Mouse (Mus musculus): Measurements from ENCODE around the gene Pax5. TPM values are rescaled to one million over a fixed set of nuclear protein-coding genes. Genes with fewer than 3 reads are reported as not detected.
A peak's percentile ranks its signal among the peaks of the same experiment; 100 is the strongest.

Gene Pax5
- polyA plus RNA-seq, 1 experiment: 3.4 TPM

- WGBS: 74% methylated on average over 6 of the region's 6 CpGs
These were observed 42.9 kb downstream of the Pax5 start for GRCm38 (mm10) chr4:44667369-44667768.

GRCm38 (mm10) chr4:44664767-44665056 lies 45.6 kb downstream of the Pax5 start:
- H3K27me3 ChIP-seq (replicated peaks; ENCODE audit: control insufficient read depth, insufficient read depth, low read length): peaks cover 3% of the 10 kb centered on the region; the same call in 1 of the 2 replicates
- DNase-seq: no peak
- WGBS: 34% methylated on average over 6 of the region's 6 CpGs
- no peaks in the 10 kb centered on the region for H3K4me1 ChIP-seq (ENCODE audit: control insufficient read depth, insufficient read depth, low read length)
- H3K36me3 ChIP-seq (ENCODE audit: control insufficient read depth, insufficient read depth, low read length): no peaks in the 10 kb centered on the region
- no peak overlapping the region for H3K27ac ChIP-seq (ENCODE audit: insufficient read depth, low read depth, low read length)
- no peak overlapping the region for H3K4me3 ChIP-seq (ENCODE audit: insufficient read depth, low read depth, low read length)
- TF ChIP-seq CTCF (conservative IDR thresholded peaks at IDR 0.05; ENCODE audit: insufficient read depth, insufficient read length, low read depth, low read length) (no peak), POLR2A (IDR thresholded peaks at IDR 0.05; ENCODE audit: low read depth, low read length) (no peak)

More at GRCm38 (mm10) chr4:44667369-44667768, 42.9 kb downstream of the Pax5 start:
- Histone ChIP-seq H3K4me1 (ENCODE audit: control insufficient read depth, insufficient read depth, low read length) (no peaks in the 10 kb centered on the region), H3K27me3 (replicated peaks; ENCODE audit: control insufficient read depth, insufficient read depth, low read length) (peaks cover 3% of the 10 kb centered on the region; the same call in 1 of the 2 replicates), H3K36me3 (ENCODE audit: control insufficient read depth, insufficient read depth, low read length) (no peaks in the 10 kb centered on the region), H3K27ac (ENCODE audit: insufficient read depth, low read depth, low read length) (no peak overlapping the region), H3K4me3 (ENCODE audit: insufficient read depth, low read depth, low read length) (no peak overlapping the region)
- TF ChIP-seq CTCF (conservative IDR thresholded peaks at IDR 0.05; ENCODE audit: insufficient read depth, insufficient read length, low read depth, low read length): no peak
- TF ChIP-seq POLR2A (IDR thresholded peaks at IDR 0.05; ENCODE audit: low read depth, low read length): no peak
- DNase-seq: no peak

- Histone ChIP-seq H3K4me3 (ENCODE audit: insufficient read depth, low read depth, low read length) (peak overlapping the region; percentile 4; the same call in 1 of the 2 replicates), H3K4me1 (ENCODE audit: control insufficient read depth, insufficient read depth, low read length) (no peaks in the 10 kb centered on the region), H3K27ac (ENCODE audit: insufficient read depth, low read depth, low read length) (no peak overlapping the region), H3K27me3 (replicated peaks; ENCODE audit: control insufficient read depth, insufficient read depth, low read length) (peaks cover 3% of the 10 kb centered on the region; the same call in 1 of the 2 replicates), H3K36me3 (ENCODE audit: control insufficient read depth, insufficient read depth, low read length) (no peaks in the 10 kb centered on the region)
- 1% methylated on average over 81 of the region's 81 CpGs for WGBS
- DNase-seq: no peak
- TF ChIP-seq CTCF (conservative IDR thresholded peaks at IDR 0.05; ENCODE audit: insufficient read depth, insufficient read length, low read depth, low read length) (no peak), POLR2A (IDR thresholded peaks at IDR 0.05; ENCODE audit: low read depth, low read length) (no peak)
These were observed 46.1 kb downstream of the Pax5 start for GRCm38 (mm10) chr4:44664004-44664766.

GRCm38 (mm10) chr4:44663489-44663888 lies 46.8 kb downstream of the Pax5 start:
- no peak for DNase-seq
- Histone ChIP-seq H3K27me3 (replicated peaks; ENCODE audit: control insufficient read depth, insufficient read depth, low read length) (peaks cover 3% of the 10 kb centered on the region; the same call in 1 of the 2 replicates), H3K27ac (ENCODE audit: insufficient read depth, low read depth, low read length) (no peak overlapping the region), H3K4me1 (ENCODE audit: control insufficient read depth, insufficient read depth, low read length) (no peaks in the 10 kb centered on the region), H3K36me3 (ENCODE audit: control insufficient read depth, insufficient read depth, low read length) (no peaks in the 10 kb centered on the region), H3K4me3 (ENCODE audit: insufficient read depth, low read depth, low read length) (no peak overlapping the region)
- WGBS: 26% methylated on average over 10 of the region's 10 CpGs
- no peak for TF ChIP-seq CTCF (conservative IDR thresholded peaks at IDR 0.05; ENCODE audit: insufficient read depth, insufficient read length, low read depth, low read length)
- no peak for TF ChIP-seq POLR2A (IDR thresholded peaks at IDR 0.05; ENCODE audit: low read depth, low read length)

GRCm38 (mm10) chr4:44645181-44645580 lies 65.1 kb downstream of the Pax5 start:
- H3K4me3 ChIP-seq (ENCODE audit: insufficient read depth, low read depth, low read length): no peak overlapping the region
- H3K27me3 ChIP-seq (replicated peaks; ENCODE audit: control insufficient read depth, insufficient read depth, low read length): no peaks in the 10 kb centered on the region
- TF ChIP-seq CTCF (conservative IDR thresholded peaks at IDR 0.05; ENCODE audit: insufficient read depth, insufficient read length, low read depth, low read length) (no peak), POLR2A (IDR thresholded peaks at IDR 0.05; ENCODE audit: low read depth, low read length) (no peak)
- H3K27ac ChIP-seq (ENCODE audit: insufficient read depth, low read depth, low read length): no peak overlapping the region
- 68% methylated on average over 4 of the region's 4 CpGs for WGBS
- no peaks in the 10 kb centered on the region for H3K4me1 ChIP-seq (ENCODE audit: control insufficient read depth, insufficient read depth, low read length)
- DNase-seq: no peak
- H3K36me3 ChIP-seq (ENCODE audit: control insufficient read depth, insufficient read depth, low read length): no peaks in the 10 kb centered on the region

- no peak for DNase-seq
- H3K4me1 ChIP-seq (ENCODE audit: control insufficient read depth, insufficient read depth, low read length): no peaks in the 10 kb centered on the region
- H3K36me3 ChIP-seq (ENCODE audit: control insufficient read depth, insufficient read depth, low read length): no peaks in the 10 kb centered on the region
- H3K4me3 ChIP-seq (ENCODE audit: insufficient read depth, low read depth, low read length): no peak overlapping the region
- no peak overlapping the region for H3K27ac ChIP-seq (ENCODE audit: insufficient read depth, low read depth, low read length)
- TF ChIP-seq CTCF (conservative IDR thresholded peaks at IDR 0.05; ENCODE audit: insufficient read depth, insufficient read length, low read depth, low read length) (no peak), POLR2A (IDR thresholded peaks at IDR 0.05; ENCODE audit: low read depth, low read length) (no peak)
- WGBS: 38% methylated on average over 12 of the region's 12 CpGs
- no peaks in the 10 kb centered on the region for H3K27me3 ChIP-seq (replicated peaks; ENCODE audit: control insufficient read depth, insufficient read depth, low read length)
These were observed 68.3 kb downstream of the Pax5 start for GRCm38 (mm10) chr4:44641831-44642587.

- Histone ChIP-seq H3K27me3 (replicated peaks; ENCODE audit: control insufficient read depth, insufficient read depth, low read length) (no peaks in the 10 kb centered on the region), H3K4me1 (ENCODE audit: control insufficient read depth, insufficient read depth, low read length) (no peaks in the 10 kb centered on the region), H3K27ac (ENCODE audit: insufficient read depth, low read depth, low read length) (no peak overlapping the region), H3K36me3 (ENCODE audit: control insufficient read depth, insufficient read depth, low read length) (no peaks in the 10 kb centered on the region), H3K4me3 (ENCODE audit: insufficient read depth, low read depth, low read length) (no peak overlapping the region)
- DNase-seq: no peak
- TF ChIP-seq CTCF (conservative IDR thresholded peaks at IDR 0.05; ENCODE audit: insufficient read depth, insufficient read length, low read depth, low read length) (0 out of 2 replicates have a peak, but pooled peaks have one; percentile 19), POLR2A (IDR thresholded peaks at IDR 0.05; ENCODE audit: low read depth, low read length) (no peak)
- WGBS: 78% methylated on average over 3 of the region's 3 CpGs
These were observed 74.7 kb downstream of the Pax5 start for GRCm38 (mm10) chr4:44635618-44636017.
